Mouse (Mus musculus): Measurements from ENCODE around the gene Cmss1. TPM values are rescaled to one million over a fixed set of nuclear protein-coding genes. Genes with fewer than 3 reads are reported as not detected.
A peak's percentile ranks its signal among the peaks of the same experiment; 100 is the strongest.

Cmss1 gene
- polyA plus RNA-seq, 1 experiment from 2014 or later: 56.1 TPM

DNA sequence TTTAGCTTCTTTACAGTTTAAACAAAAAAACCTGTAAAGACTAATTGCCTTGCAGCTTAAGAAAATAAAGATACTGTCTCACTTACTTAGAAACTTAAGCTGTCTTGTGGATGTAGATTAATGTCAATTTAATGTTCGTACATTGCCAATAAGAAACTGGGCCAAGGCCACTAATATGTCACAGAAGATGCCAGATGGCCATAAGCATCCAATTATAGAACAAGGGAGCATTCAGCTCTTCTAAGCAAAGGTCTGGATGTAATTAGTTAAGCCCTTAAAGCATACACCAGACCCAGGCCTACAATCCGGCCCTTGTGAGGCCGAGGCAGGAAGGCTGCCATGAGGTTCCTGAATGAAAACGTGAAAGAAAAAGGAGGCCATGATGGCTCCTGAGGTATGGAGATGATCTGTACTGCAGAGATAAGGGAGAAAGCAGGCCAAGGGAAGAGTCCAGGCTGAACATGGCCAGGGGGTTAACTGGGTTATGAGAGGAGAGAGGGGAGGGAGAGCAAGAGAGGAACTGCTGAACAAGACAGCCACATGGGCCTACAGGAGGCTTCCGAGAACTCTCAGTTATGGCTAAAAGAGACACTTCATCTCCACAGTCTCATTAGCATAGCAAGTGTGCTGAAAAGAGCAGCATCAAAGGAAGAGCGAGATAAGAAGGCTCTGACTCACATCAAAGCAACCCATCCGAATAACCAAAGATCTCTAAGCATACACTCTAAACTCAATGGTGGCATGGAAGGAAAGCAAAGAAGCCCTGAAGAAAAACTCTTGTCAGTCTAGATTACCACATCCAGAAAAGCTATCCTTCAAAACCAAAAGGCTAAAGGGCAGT is 287.2 kb downstream of the Cmss1 start:
- H3K4me2 ChIP-seq (replicated peaks): no peak overlapping the region
- no peaks in the 10 kb centered on the region for H3K36me3 ChIP-seq
- no peak overlapping the region for H3K27ac ChIP-seq
- H3K9me3 ChIP-seq: peaks cover 5% of the 10 kb centered on the region; the same call in 1 of the 2 replicates
- 52% methylated on average over 7 of the region's 7 CpGs for WGBS
- H3K9ac ChIP-seq: no peak overlapping the region
- H3K4me1 ChIP-seq: peaks cover 8% of the 10 kb centered on the region; the same call in 1 of the 2 replicates
- H3K27me3 ChIP-seq: no peaks in the 10 kb centered on the region
- no peak for ATAC-seq (ENCODE audit: insufficient number of reproducible peaks, insufficient read depth, low FRiP score, low TSS enrichment)
- no peak overlapping the region for H3K4me3 ChIP-seq

DNA sequence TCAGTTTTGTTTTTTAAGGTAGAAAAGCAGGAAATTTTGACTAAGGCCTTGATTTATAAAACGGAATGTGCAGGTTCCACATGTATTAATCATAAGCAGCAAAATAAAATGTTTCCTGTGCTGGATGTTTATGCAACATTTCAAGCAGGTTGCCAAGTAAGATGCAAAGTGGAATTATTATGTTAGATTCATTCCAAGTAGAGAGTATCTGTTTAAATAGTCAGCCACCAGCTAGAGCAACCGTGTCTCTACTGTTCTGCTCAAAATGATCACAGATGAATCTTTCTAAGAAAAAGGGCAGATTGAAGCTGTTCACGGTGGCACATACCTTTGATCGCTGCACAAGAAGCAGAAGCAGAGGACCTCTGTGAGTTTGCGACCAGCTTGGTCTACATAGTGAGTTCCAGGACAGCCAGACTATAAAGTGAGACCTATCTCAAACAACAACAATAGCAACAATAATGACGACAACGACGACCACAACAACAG is 288.0 kb downstream of the Cmss1 start:
- Histone ChIP-seq H3K27me3 (no peaks in the 10 kb centered on the region), H3K36me3 (no peaks in the 10 kb centered on the region), H3K4me1 (peaks cover 8% of the 10 kb centered on the region; the same call in 1 of the 2 replicates), H3K4me2 (replicated peaks) (no peak overlapping the region), H3K27ac (no peak overlapping the region), H3K9ac (no peak overlapping the region), H3K4me3 (no peak overlapping the region), H3K9me3 (peaks cover 5% of the 10 kb centered on the region; the same call in 1 of the 2 replicates)
- WGBS: 65% methylated on average over 8 of the region's 8 CpGs
- no peak for ATAC-seq (ENCODE audit: insufficient number of reproducible peaks, insufficient read depth, low FRiP score, low TSS enrichment)

DNA sequence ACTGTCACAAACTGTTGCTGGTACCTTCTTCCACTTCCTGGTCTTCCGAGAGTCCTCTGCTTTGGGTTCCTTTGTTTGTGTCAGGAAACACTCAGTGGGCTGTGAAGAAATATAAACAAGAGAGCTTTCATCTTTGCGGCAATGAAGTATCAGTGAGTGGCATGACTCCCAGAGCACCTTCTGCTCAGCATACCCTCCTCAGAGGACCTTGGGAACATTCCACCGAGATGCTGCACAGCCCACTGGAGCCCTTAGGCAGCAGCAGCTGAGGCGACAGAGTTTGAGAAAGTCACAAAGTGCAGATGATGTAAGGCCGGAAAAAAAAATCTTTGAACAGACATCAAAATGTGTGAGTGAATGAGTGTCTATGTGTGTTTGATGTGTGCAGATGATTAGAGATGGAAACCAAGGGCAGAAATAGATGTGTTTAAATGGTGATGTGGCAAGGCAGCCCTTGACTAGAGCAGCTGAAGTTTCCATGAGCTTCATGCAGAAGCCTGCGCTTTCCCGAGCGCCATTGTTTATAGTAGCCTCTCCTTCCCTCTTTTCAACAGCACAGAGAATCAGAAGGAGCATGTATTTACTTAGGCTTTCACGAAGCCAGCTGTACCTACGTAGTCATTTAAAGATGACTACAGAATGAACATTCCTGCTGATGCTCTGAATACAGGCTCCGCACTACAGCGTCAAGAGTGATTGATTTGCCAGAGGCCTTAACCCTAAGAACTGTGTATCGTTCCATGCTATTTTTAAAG is 288.6 kb downstream of the Cmss1 start:
- H3K4me3 ChIP-seq: no peak overlapping the region
- no peak overlapping the region for H3K9ac ChIP-seq
- H3K36me3 ChIP-seq: no peaks in the 10 kb centered on the region
- H3K27me3 ChIP-seq: no peaks in the 10 kb centered on the region
- 52% methylated on average over 13 of the region's 13 CpGs for WGBS
- peaks cover 8% of the 10 kb centered on the region; the same call in 1 of the 2 replicates for H3K4me1 ChIP-seq
- H3K9me3 ChIP-seq: peaks cover 5% of the 10 kb centered on the region; the same call in 1 of the 2 replicates
- no peak overlapping the region for H3K4me2 ChIP-seq (replicated peaks)
- H3K27ac ChIP-seq: no peak overlapping the region
- ATAC-seq (ENCODE audit: insufficient number of reproducible peaks, insufficient read depth, low FRiP score, low TSS enrichment): no peak

DNA sequence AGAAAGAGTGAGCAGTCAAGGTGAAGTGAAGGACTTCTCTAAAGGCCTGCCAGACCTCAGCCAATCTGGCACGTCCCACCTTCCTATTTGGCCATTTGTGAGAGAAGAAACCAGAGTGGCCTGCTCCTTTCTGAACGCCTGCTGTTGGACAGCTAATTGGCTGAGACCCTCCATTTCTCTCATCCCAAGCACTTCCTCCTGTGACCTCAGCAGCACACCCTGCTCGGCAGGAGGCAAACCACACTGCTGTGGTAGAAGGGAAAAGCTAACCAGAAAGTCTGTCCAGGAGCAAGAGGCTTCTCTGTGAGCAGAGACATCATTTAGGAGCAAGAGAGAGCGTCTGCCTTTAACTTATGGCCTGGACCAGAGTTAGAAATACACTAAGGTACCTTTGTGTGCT is 289.5 kb downstream of the Cmss1 start:
- H3K9ac ChIP-seq: no peak overlapping the region
- ATAC-seq (ENCODE audit: insufficient number of reproducible peaks, insufficient read depth, low FRiP score, low TSS enrichment): no peak
- no peaks in the 10 kb centered on the region for H3K27me3 ChIP-seq
- H3K36me3 ChIP-seq: no peaks in the 10 kb centered on the region
- H3K27ac ChIP-seq: no peak overlapping the region
- 72% methylated on average over 4 of the region's 4 CpGs for WGBS
- peaks cover 5% of the 10 kb centered on the region; the same call in 1 of the 2 replicates for H3K9me3 ChIP-seq
- H3K4me2 ChIP-seq (replicated peaks): no peak overlapping the region
- H3K4me1 ChIP-seq: peaks cover 8% of the 10 kb centered on the region; the same call in 1 of the 2 replicates
- H3K4me3 ChIP-seq: no peak overlapping the region

DNA sequence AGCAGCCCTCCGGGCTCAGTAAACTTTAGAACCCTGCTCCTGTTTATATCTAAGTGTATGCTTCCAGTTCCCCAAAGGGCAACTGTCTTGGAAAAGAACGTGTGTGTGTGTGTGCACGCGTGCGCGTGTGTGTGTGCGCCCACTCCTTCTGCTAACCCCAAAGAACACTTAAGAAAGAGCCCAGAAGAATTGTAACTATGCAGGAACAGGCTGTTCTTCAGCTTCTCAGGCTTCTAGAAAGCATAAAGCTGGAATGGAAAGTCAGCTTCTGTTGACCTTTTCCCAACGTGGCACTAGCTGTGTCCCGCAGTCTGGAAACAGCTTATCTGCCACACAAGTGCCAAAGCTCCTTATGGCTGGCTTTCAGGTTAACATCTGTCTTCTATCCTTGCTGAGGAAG is 291.6 kb downstream of the Cmss1 start:
- no peaks in the 10 kb centered on the region for H3K9me3 ChIP-seq
- no peak overlapping the region for H3K9ac ChIP-seq
- WGBS: 88% methylated on average over 9 of the region's 9 CpGs
- no peak overlapping the region for H3K27ac ChIP-seq
- H3K4me1 ChIP-seq: peaks cover 8% of the 10 kb centered on the region; the same call in 1 of the 2 replicates
- no peak for ATAC-seq (ENCODE audit: insufficient number of reproducible peaks, insufficient read depth, low FRiP score, low TSS enrichment)
- no peak overlapping the region for H3K4me3 ChIP-seq
- no peak overlapping the region for H3K4me2 ChIP-seq (replicated peaks)
- no peaks in the 10 kb centered on the region for H3K36me3 ChIP-seq
- H3K27me3 ChIP-seq: no peaks in the 10 kb centered on the region

DNA sequence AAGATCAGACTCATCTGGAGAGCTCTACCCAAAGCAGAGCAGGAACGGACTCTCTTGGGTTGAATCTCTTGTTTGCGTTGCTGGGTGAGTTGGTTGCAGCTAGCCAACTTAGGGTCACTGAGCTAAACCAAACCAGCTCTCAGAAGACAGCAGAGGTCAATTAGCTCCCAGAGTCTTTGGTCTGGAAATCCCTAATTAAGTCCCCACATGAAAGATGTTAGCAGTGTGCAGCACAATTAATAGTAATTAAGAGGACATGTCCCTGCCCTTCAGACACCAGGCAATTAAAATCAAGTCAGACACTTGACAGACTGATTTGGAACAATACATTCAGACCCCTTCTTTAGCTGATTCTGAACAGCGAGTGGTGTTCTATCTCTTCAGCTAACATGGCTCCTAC is 292.4 kb downstream of the Cmss1 start:
- ATAC-seq (ENCODE audit: insufficient number of reproducible peaks, insufficient read depth, low FRiP score, low TSS enrichment): no peak
- H3K9me3 ChIP-seq: no peaks in the 10 kb centered on the region
- no peak overlapping the region for H3K4me2 ChIP-seq (replicated peaks)
- no peaks in the 10 kb centered on the region for H3K27me3 ChIP-seq
- peaks cover 8% of the 10 kb centered on the region; the same call in 1 of the 2 replicates for H3K4me1 ChIP-seq
- no peak overlapping the region for H3K4me3 ChIP-seq
- WGBS: 65% methylated on average over 3 of the region's 3 CpGs
- H3K9ac ChIP-seq: no peak overlapping the region
- H3K36me3 ChIP-seq: no peaks in the 10 kb centered on the region
- no peak overlapping the region for H3K27ac ChIP-seq

DNA sequence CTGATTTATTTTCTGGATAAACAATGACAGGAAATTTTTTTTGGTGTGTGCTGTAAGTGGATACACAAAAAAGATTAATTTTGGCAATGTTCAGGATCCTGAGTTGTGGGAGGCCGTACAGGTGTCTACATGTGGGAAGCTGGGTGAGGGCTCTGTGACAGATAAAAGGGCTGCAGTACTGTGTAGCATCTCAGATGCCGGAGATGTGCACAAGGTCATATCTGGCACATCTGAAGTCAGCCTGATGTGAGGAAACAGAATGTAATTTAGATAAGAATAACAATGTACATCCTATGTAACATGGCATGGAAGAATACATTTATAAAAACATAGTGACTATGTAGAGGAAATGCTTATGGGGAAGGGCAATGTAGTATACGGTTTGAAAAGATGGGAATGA is 293.2 kb downstream of the Cmss1 start:
- no peak for ATAC-seq (ENCODE audit: insufficient number of reproducible peaks, insufficient read depth, low FRiP score, low TSS enrichment)
- no peaks in the 10 kb centered on the region for H3K9me3 ChIP-seq
- H3K4me3 ChIP-seq: no peak overlapping the region
- H3K9ac ChIP-seq: no peak overlapping the region
- H3K4me1 ChIP-seq: peaks cover 8% of the 10 kb centered on the region; the same call in 1 of the 2 replicates
- no peak overlapping the region for H3K27ac ChIP-seq
- H3K27me3 ChIP-seq: no peaks in the 10 kb centered on the region
- no peak overlapping the region for H3K4me2 ChIP-seq (replicated peaks)
- 87% methylated on average over 3 of the region's 3 CpGs for WGBS
- no peaks in the 10 kb centered on the region for H3K36me3 ChIP-seq

DNA sequence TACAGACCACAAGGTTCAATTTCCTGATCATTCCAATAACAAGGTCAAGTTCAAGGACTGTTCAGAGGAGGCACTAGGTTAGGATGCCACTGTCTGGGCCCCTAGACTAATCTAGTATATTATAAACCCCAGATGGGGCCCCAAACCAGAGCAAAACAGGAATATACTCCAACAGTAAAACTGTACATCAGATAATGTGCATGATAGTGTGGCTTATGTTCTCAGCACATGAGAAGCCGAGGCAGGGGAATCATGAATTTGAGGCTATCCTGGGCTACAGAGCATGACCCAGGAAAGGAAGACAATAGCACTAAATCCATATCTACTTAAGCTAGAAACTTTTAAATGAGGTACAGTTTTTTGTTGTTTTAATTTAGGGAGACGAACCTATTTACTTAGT is 294.5 kb downstream of the Cmss1 start:
- Histone ChIP-seq H3K27ac (no peak overlapping the region), H3K4me2 (replicated peaks) (no peak overlapping the region), H3K4me1 (no peaks in the 10 kb centered on the region), H3K9ac (no peak overlapping the region), H3K36me3 (no peaks in the 10 kb centered on the region), H3K4me3 (no peak overlapping the region), H3K9me3 (no peaks in the 10 kb centered on the region), H3K27me3 (no peaks in the 10 kb centered on the region)
- 83% methylated on average over 2 of the region's 2 CpGs for WGBS
- no peak for ATAC-seq (ENCODE audit: insufficient number of reproducible peaks, insufficient read depth, low FRiP score, low TSS enrichment)

DNA sequence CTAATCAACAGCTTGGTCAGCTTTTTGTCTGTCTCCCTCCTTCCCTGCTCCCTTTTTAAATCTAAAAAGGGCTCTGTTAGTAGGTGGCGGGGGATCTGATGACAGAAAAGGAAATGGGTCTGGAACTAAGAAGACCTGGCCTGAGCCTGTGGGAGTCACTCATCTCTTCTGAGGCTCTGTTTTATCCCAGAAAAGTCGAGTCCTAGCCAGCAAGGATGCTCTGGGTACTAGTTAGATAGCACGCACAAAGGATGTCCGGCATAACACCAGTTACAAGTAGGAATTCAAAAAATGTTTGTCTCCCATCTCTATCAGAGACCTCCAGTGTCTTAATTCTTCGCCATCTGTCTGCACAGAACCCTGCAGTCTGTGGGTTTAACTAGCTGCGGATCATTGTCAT is 301.2 kb downstream of the Cmss1 start:
- H3K27ac ChIP-seq: no peak overlapping the region
- H3K9ac ChIP-seq: no peak overlapping the region
- no peaks in the 10 kb centered on the region for H3K27me3 ChIP-seq
- no peak overlapping the region for H3K4me2 ChIP-seq (replicated peaks)
- no peaks in the 10 kb centered on the region for H3K36me3 ChIP-seq
- H3K4me3 ChIP-seq: no peak overlapping the region
- peaks cover 11% of the 10 kb centered on the region for H3K4me1 ChIP-seq
- ATAC-seq (ENCODE audit: insufficient number of reproducible peaks, insufficient read depth, low FRiP score, low TSS enrichment): no peak
- no peaks in the 10 kb centered on the region for H3K9me3 ChIP-seq
- 74% methylated on average over 6 of the region's 6 CpGs for WGBS

DNA sequence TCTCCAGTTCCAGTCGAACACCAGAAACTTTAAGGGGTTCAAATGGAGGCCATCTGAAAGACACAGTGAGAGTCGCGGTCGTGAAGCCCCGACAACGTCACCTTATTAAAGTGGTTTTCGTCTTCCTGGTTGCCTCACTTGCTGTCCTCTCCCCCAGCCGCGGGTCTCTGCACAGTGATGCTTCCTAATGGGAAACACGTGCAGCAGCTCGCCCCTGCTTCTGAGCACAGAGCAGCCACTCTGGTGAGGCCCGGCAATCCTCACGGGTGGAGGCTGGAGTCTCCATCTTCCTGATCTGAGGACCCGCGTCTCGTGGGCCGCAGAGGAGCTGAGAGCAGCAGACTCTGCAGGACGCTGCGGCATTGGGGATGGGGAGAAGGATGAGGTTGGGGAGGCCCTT is 302.9 kb downstream of the Cmss1 start:
- WGBS: 17% methylated on average over 19 of the region's 19 CpGs

DNA sequence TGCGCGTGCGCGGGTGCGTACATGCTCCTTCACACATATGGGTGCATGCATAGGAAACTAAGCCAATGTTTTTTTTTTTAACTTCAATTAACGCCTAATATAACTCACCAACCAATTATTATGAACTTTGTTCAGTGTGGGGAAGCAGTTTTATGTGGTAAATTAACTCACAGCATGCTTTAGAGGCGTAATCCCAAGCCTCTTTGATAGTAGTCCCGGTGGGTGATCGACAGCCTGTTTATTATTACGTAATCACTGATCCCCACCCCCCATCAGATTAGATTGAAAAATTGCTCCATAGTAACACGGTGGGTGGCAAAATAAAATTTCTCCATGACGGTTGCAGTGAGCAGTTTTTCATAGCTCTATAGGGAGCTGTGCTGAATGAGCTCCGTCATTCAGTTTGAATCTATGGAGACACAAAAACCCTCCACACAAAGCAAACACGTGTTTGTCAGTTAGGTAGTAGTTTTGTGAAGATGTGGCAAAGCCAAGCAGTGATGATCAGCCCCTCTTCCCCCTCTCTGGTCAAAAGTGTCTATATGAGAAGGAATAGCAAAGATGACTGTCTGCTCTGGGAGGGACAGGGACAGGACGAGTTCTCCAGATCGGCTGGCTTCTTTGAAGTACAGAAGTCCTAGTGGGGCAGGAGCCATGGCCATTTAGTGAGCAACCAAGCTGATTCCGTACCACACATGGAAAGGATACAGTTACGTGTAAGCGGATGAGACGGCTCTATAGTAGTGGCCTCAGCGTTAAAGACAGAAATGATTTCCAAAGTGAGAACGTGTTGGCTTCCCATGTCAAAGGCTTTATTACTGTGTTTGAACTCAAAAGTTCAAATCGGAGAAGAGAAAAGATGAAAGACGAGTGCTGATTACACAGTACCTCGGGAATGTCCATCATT is 303.6 kb downstream of the Cmss1 start:
- 58% methylated on average over 25 of the region's 25 CpGs for WGBS
- no peak overlapping the region for H3K4me3 ChIP-seq
- H3K27ac ChIP-seq: no peak overlapping the region
- no peak; the same call in 1 of the 2 replicates for ATAC-seq (ENCODE audit: insufficient number of reproducible peaks, insufficient read depth, low FRiP score, low TSS enrichment)
- H3K4me1 ChIP-seq: peaks cover 11% of the 10 kb centered on the region
- H3K4me2 ChIP-seq (replicated peaks): peak overlapping the region; percentile 44
- no peak overlapping the region for H3K9ac ChIP-seq
- no peaks in the 10 kb centered on the region for H3K36me3 ChIP-seq
- H3K27me3 ChIP-seq: no peaks in the 10 kb centered on the region
- no peaks in the 10 kb centered on the region for H3K9me3 ChIP-seq

More for the DNA sequence above, 302.9 kb downstream of the Cmss1 start:
- H3K4me3 ChIP-seq: no peak overlapping the region
- H3K36me3 ChIP-seq: no peaks in the 10 kb centered on the region
- H3K9ac ChIP-seq: peak overlapping the region; percentile 33
- H3K4me2 ChIP-seq (replicated peaks): peak overlapping the region; percentile 44
- no peak overlapping the region for H3K27ac ChIP-seq
- peaks cover 11% of the 10 kb centered on the region for H3K4me1 ChIP-seq
- peak; percentile 72; the same call in 1 of the 2 replicates for ATAC-seq (ENCODE audit: insufficient number of reproducible peaks, insufficient read depth, low FRiP score, low TSS enrichment)
- H3K27me3 ChIP-seq: no peaks in the 10 kb centered on the region
- no peaks in the 10 kb centered on the region for H3K9me3 ChIP-seq
